8 mouse cellular contexts compared by ENCODE assay signal in genomic region chr10:127480833-127481813, GRCm38 (mm10). TPM values are rescaled to one million over a fixed set of nuclear protein-coding genes. Genes with fewer than 3 reads are reported as not detected.
A peak's percentile ranks its signal among the peaks of the same experiment; 100 is the strongest.
DNase-seq lines count a peak whose midpoint lies in the region; ATAC-seq and TF ChIP-seq lines count a peak whose summit lies in the region.

No protein-coding gene starts in this region.

- TF ChIP-seq POLR2A in spleen, adult 2 months (IDR thresholded peaks at IDR 0.05; ENCODE audit: low read depth, low read length), result no peak

- no peak overlapping the region for H3K4me3 ChIP-seq in spleen, adult 2 months (ENCODE audit: extremely low read depth, insufficient read depth, insufficient read length)
- H3K4me3 ChIP-seq in intestine, embryonic 16.5 days (ENCODE audit: low read length), result no peak overlapping the region
- no peak overlapping the region for H3K4me3 ChIP-seq in liver, embryonic 12.5 days
- no peak overlapping the region for H3K4me3 ChIP-seq in midbrain, postnatal 0 days (ENCODE audit: low read depth, low read length)
- H3K4me3 ChIP-seq in forebrain, postnatal 0 days (ENCODE audit: low read depth, low read length), result no peak overlapping the region

- ATAC-seq in common myeloid progenitor, adult 5-6 weeks (replicated peaks; ENCODE audit: low read depth, poor library complexity, severe bottlenecking), result peak; percentile 87
- peak; percentile 58 for ATAC-seq in intestine, embryonic 16.5 days
- peak; percentile 13; the same call in 1 of the 2 replicates for ATAC-seq in liver, embryonic 12.5 days
- ATAC-seq in midbrain, postnatal 0 days (ENCODE audit: low FRiP score), result no peak
- ATAC-seq in forebrain, postnatal 0 days, result no peak

- no peak overlapping the region for H3K9ac ChIP-seq in intestine, embryonic 16.5 days (ENCODE audit: low read depth, low read length)
- H3K9ac ChIP-seq in liver, embryonic 12.5 days, result no peak overlapping the region
- no peak overlapping the region for H3K9ac ChIP-seq in midbrain, postnatal 0 days (replicated peaks; ENCODE audit: low read length, poor library complexity, severe bottlenecking)
- no peak overlapping the region for H3K9ac ChIP-seq in forebrain, postnatal 0 days

- no peak for TF ChIP-seq CTCF in spleen, adult 2 months (IDR thresholded peaks at IDR 0.05; ENCODE audit: extremely low read depth, insufficient read depth, insufficient read length, insufficient replicate concordance)
- no peak for TF ChIP-seq CTCF in midbrain, postnatal 0 days (IDR thresholded peaks at IDR 0.05)
- no peak for TF ChIP-seq CTCF in forebrain, postnatal 0 days (IDR thresholded peaks at IDR 0.05; ENCODE audit: low read depth)

- H3K27ac ChIP-seq in spleen, adult 2 months (ENCODE audit: insufficient read depth, low read length), result peak overlapping the region; percentile 37; the same call in 1 of the 2 replicates
- 0 out of 2 replicates have a peak overlapping the region, but pooled peaks have one; percentile 11 for H3K27ac ChIP-seq in intestine, embryonic 16.5 days (ENCODE audit: low read length)
- H3K27ac ChIP-seq in liver, embryonic 12.5 days, result no peak overlapping the region
- no peak overlapping the region for H3K27ac ChIP-seq in midbrain, postnatal 0 days (ENCODE audit: low read depth, low read length)
- H3K27ac ChIP-seq in forebrain, postnatal 0 days (ENCODE audit: low read depth, low read length), result no peak overlapping the region

- no peaks in the 10 kb centered on the region; the same call in 1 of the 2 replicates for H3K4me1 ChIP-seq in spleen, adult 2 months (ENCODE audit: control insufficient read depth, insufficient read depth, insufficient read length)
- H3K4me1 ChIP-seq in intestine, embryonic 16.5 days (ENCODE audit: control insufficient read depth, insufficient read depth, low read length), result no peaks in the 10 kb centered on the region; the same call in 1 of the 2 replicates
- H3K4me1 ChIP-seq in liver, embryonic 12.5 days, result no peaks in the 10 kb centered on the region
- H3K4me1 ChIP-seq in midbrain, postnatal 0 days (ENCODE audit: insufficient read depth, low read length), result no peaks in the 10 kb centered on the region
- no peaks in the 10 kb centered on the region for H3K4me1 ChIP-seq in forebrain, postnatal 0 days (ENCODE audit: insufficient read depth)

- H3K36me3 ChIP-seq in spleen, adult 2 months (ENCODE audit: control insufficient read depth, insufficient read depth, low read length), result peaks cover 13% of the 10 kb centered on the region; the same call in 1 of the 2 replicates
- H3K36me3 ChIP-seq in intestine, embryonic 16.5 days (ENCODE audit: control insufficient read depth, insufficient read depth, low read length), result peaks cover 8% of the 10 kb centered on the region
- peaks cover 67% of the 10 kb centered on the region for H3K36me3 ChIP-seq in liver, embryonic 12.5 days
- peaks cover 48% of the 10 kb centered on the region for H3K36me3 ChIP-seq in midbrain, postnatal 0 days (ENCODE audit: insufficient read depth, low read length)
- H3K36me3 ChIP-seq in forebrain, postnatal 0 days (ENCODE audit: insufficient read depth), result peaks cover 61% of the 10 kb centered on the region

- 38% methylated on average over 19 of the region's 19 CpGs for WGBS in spleen, adult 2 months
- 75% methylated on average over 19 of the region's 19 CpGs for WGBS in intestine, embryonic 16.5 days
- 75% methylated on average over 19 of the region's 19 CpGs for WGBS in liver, embryonic 12.5 days (ENCODE audit: insufficient replicate concordance)
- WGBS in midbrain, postnatal 0 days, result 86% methylated on average over 19 of the region's 19 CpGs
- WGBS in forebrain, postnatal 0 days, result 85% methylated on average over 19 of the region's 19 CpGs

- H3K27me3 ChIP-seq in spleen, adult 2 months (ENCODE audit: control insufficient read depth, insufficient read depth, low read length), result no peaks in the 10 kb centered on the region
- no peaks in the 10 kb centered on the region for H3K27me3 ChIP-seq in intestine, embryonic 16.5 days (replicated peaks; ENCODE audit: control insufficient read depth, insufficient read depth, low read length)
- H3K27me3 ChIP-seq in liver, embryonic 12.5 days (replicated peaks), result no peaks in the 10 kb centered on the region
- H3K27me3 ChIP-seq in midbrain, postnatal 0 days (ENCODE audit: insufficient read depth, low read length), result no peaks in the 10 kb centered on the region
- no peaks in the 10 kb centered on the region for H3K27me3 ChIP-seq in forebrain, postnatal 0 days (ENCODE audit: insufficient read depth, low read length)

- H3K9me3 ChIP-seq in intestine, embryonic 16.5 days (ENCODE audit: control insufficient read depth, low read length), result no peaks in the 10 kb centered on the region
- no peaks in the 10 kb centered on the region for H3K9me3 ChIP-seq in liver, embryonic 12.5 days (replicated peaks)
- no peaks in the 10 kb centered on the region for H3K9me3 ChIP-seq in midbrain, postnatal 0 days (ENCODE audit: low read length)
- H3K9me3 ChIP-seq in forebrain, postnatal 0 days (ENCODE audit: low read length), result no peaks in the 10 kb centered on the region

- H3K4me2 ChIP-seq in intestine, embryonic 16.5 days (ENCODE audit: low read depth, low read length), result no peak overlapping the region
- H3K4me2 ChIP-seq in liver, embryonic 12.5 days, result no peak overlapping the region
- H3K4me2 ChIP-seq in midbrain, postnatal 0 days (ENCODE audit: low read depth, low read length, poor library complexity, severe bottlenecking), result no peak overlapping the region
- H3K4me2 ChIP-seq in forebrain, postnatal 0 days (ENCODE audit: low read depth), result no peak overlapping the region

- DNase-seq in spleen, adult 2 months (ENCODE audit: low read depth in 1 of 2, low spot score in 2 of 2), result no peak
- DNase-seq in spleen, postnatal 4 days (ENCODE audit: low spot score in 2 of 2), result no peak
- DNase-seq in ovary, postnatal 10 days (ENCODE audit: low spot score), result peak; percentile 9
- no peak for DNase-seq in midbrain, postnatal 0 days (ENCODE audit: low spot score)
- DNase-seq in forebrain, postnatal 0 days, result no peak

RNA-seq across cellular contexts. Expression of gene Stac3, which starts 20.4 kb away (rescaled TPM):
- polyA plus RNA-seq in spleen, adult 2 months (2012; rRNA removed), result 2.0 and 2.2 TPM in 2 replicates
- total RNA-seq in common myeloid progenitor, adult 5-6 weeks (2017), result not detected in 2 replicates
- polyA plus RNA-seq in intestine, embryonic 16.5 days (2015; fragmentation: Nextera tagmentation; extraction: Ambion mirVana), result 0.32 and 0.67 TPM in 2 replicates
- polyA plus RNA-seq in liver, embryonic 12.5 days (2016; fragmentation: Nextera tagmentation; extraction: Ambion mirVana), result 0.24 and 0.45 TPM in 2 replicates
- 1.2 and 2.3 TPM in 2 replicates for total RNA-seq in midbrain, postnatal 0 days (2014; rRNA removed)
- polyA plus RNA-seq in midbrain, postnatal 0 days (2015; fragmentation: Nextera tagmentation; extraction: Ambion mirVana), result 0.51 and 1.0 TPM in 2 replicates
- 0.85 and 1.7 TPM in 2 replicates for total RNA-seq in forebrain, postnatal 0 days (2014; rRNA removed)
- polyA plus RNA-seq in forebrain, postnatal 0 days (2015; fragmentation: Nextera tagmentation; extraction: Ambion mirVana), result 0.20 and 0.50 TPM in 2 replicates

RNA-seq across cellular contexts. Expression of gene Ndufa4l2, which starts 33.6 kb away (rescaled TPM):
- 6.9 and 12.2 TPM in 2 replicates for polyA plus RNA-seq in spleen, adult 2 months (2012; rRNA removed)
- total RNA-seq in common myeloid progenitor, adult 5-6 weeks (2017), result not detected in 2 replicates
- polyA plus RNA-seq in intestine, embryonic 16.5 days (2015; fragmentation: Nextera tagmentation; extraction: Ambion mirVana), result 64.5 and 64.6 TPM in 2 replicates
- polyA plus RNA-seq in liver, embryonic 12.5 days (2016; fragmentation: Nextera tagmentation; extraction: Ambion mirVana), result 12.9 and 14.8 TPM in 2 replicates
- total RNA-seq in midbrain, postnatal 0 days (2014; rRNA removed), result 16.2 and 16.6 TPM in 2 replicates
- polyA plus RNA-seq in midbrain, postnatal 0 days (2015; fragmentation: Nextera tagmentation; extraction: Ambion mirVana), result 18.7 and 19.9 TPM in 2 replicates
- 4.9 and 15.5 TPM in 2 replicates for total RNA-seq in forebrain, postnatal 0 days (2014; rRNA removed)
- polyA plus RNA-seq in forebrain, postnatal 0 days (2015; fragmentation: Nextera tagmentation; extraction: Ambion mirVana), result 15.2 and 15.5 TPM in 2 replicates

RNA-seq across cellular contexts. Expression of gene Shmt2, which starts 41.1 kb away (rescaled TPM):
- 99.9 and 133 TPM in 2 replicates for polyA plus RNA-seq in spleen, adult 2 months (2012; rRNA removed)
- 115 and 119 TPM in 2 replicates for total RNA-seq in common myeloid progenitor, adult 5-6 weeks (2017)
- 146 and 170 TPM in 2 replicates for polyA plus RNA-seq in intestine, embryonic 16.5 days (2015; fragmentation: Nextera tagmentation; extraction: Ambion mirVana)
- 181 and 185 TPM in 2 replicates for polyA plus RNA-seq in liver, embryonic 12.5 days (2016; fragmentation: Nextera tagmentation; extraction: Ambion mirVana)
- 39.8 and 48.0 TPM in 2 replicates for total RNA-seq in midbrain, postnatal 0 days (2014; rRNA removed)
- 32.8 and 34.2 TPM in 2 replicates for polyA plus RNA-seq in midbrain, postnatal 0 days (2015; fragmentation: Nextera tagmentation; extraction: Ambion mirVana)
- total RNA-seq in forebrain, postnatal 0 days (2014; rRNA removed), result 31.5 and 43.8 TPM in 2 replicates
- polyA plus RNA-seq in forebrain, postnatal 0 days (2015; fragmentation: Nextera tagmentation; extraction: Ambion mirVana), result 39.0 and 39.9 TPM in 2 replicates

RNA-seq across cellular contexts. Expression of gene Nxph4, which starts 53.2 kb away (rescaled TPM):
- polyA plus RNA-seq in spleen, adult 2 months (2012; rRNA removed), result not detected in 2 replicates
- not detected in 2 replicates for total RNA-seq in common myeloid progenitor, adult 5-6 weeks (2017)
- polyA plus RNA-seq in intestine, embryonic 16.5 days (2015; fragmentation: Nextera tagmentation; extraction: Ambion mirVana), result 4.3 and 4.4 TPM in 2 replicates
- 0.10 and 0.23 TPM in 2 replicates for polyA plus RNA-seq in liver, embryonic 12.5 days (2016; fragmentation: Nextera tagmentation; extraction: Ambion mirVana)
- total RNA-seq in midbrain, postnatal 0 days (2014; rRNA removed), result 11.8 and 22.6 TPM in 2 replicates
- polyA plus RNA-seq in midbrain, postnatal 0 days (2015; fragmentation: Nextera tagmentation; extraction: Ambion mirVana), result 68.9 and 72.4 TPM in 2 replicates
- total RNA-seq in forebrain, postnatal 0 days (2014; rRNA removed), result 2.1 and 2.2 TPM in 2 replicates
- polyA plus RNA-seq in forebrain, postnatal 0 days (2015; fragmentation: Nextera tagmentation; extraction: Ambion mirVana), result 19.9 and 22.6 TPM in 2 replicates

Comparison
In these comparisons a context has a peak if more than half of its experiments do, and no peak if none do; other contexts are left out.
1. H3K27ac ChIP-seq: peak in spleen, adult 2 months (single experiment) and intestine, embryonic 16.5 days (single experiment); none in liver, embryonic 12.5 days (single experiment), midbrain, postnatal 0 days (single experiment) and forebrain, postnatal 0 days (single experiment).
2. ATAC-seq: peak in common myeloid progenitor, adult 5-6 weeks (single experiment), intestine, embryonic 16.5 days (single experiment) and liver, embryonic 12.5 days (single experiment); none in midbrain, postnatal 0 days (single experiment) and forebrain, postnatal 0 days (single experiment).